Mouse (Mus musculus) lung, adult 2 months (tissue): ENCODE measurements around the gene Cyp4f16. TPM values are rescaled to one million over a fixed set of nuclear protein-coding genes. Genes with fewer than 3 reads are reported as not detected.
A peak's percentile ranks its signal among the peaks of the same experiment; 100 is the strongest.
"Not testable (repeated sequence)": the region's sequence is repeated elsewhere in the genome, so short reads cannot be mapped to it uniquely, and the experiment has no call there.

Experiments used
- DNase-seq: peaks from one replicate; pipeline ENCODE4 v3.0.0; 2022
- H3K4me1 ChIP-seq: fragments of 200-500 bp; 2 replicates; pipeline ENCODE4 v1.6.1; 2011; ENCODE audit warnings: low read length; ENCODE audit not compliant: control insufficient read depth, insufficient read depth
- H3K4me3 ChIP-seq: fragments of 200-500 bp; replicated peaks from 2 replicates; pipeline ENCODE3; 2011; ENCODE audit warnings: low read depth, mild to moderate bottlenecking, control low read depth, low read length; ENCODE audit errors: extremely low read depth
- CTCF ChIP-seq: fragments of 200-500 bp; IDR thresholded peaks from 2 replicates; pipeline ENCODE4 v1.5.1; 2011; ENCODE audit warnings: mild to moderate bottlenecking, low read length, control low read depth; ENCODE audit not compliant: insufficient read depth
- POLR2A ChIP-seq: fragments of 200-500 bp; IDR thresholded peaks from 2 replicates; pipeline ENCODE4 v1.6.1; 2011; ENCODE audit warnings: low read depth, mild to moderate bottlenecking, control low read depth, low read length, borderline replicate concordance; ENCODE audit errors: extremely low read depth
- WGBS: fragments of 180-500 bp; shearing (Covaris S2); methylation state at CpG from one replicate; pipeline ENCODE4 v1.1.7; 2018; 5-methylcytosine and 5-hydroxymethylcytosine counted together
- polyA plus RNA-seq: library from polyadenylated mRNA; depleted of rRNA; stranded (reverse); fragments of >200 nt; gene quantifications from 2 replicates; pipeline ENCODE4 v1.2.3, GENCODE M21; 2012; rRNA removed

Cyp4f16 gene
- polyA plus RNA-seq, 1 experiment = 24.3 TPM

DNA sequence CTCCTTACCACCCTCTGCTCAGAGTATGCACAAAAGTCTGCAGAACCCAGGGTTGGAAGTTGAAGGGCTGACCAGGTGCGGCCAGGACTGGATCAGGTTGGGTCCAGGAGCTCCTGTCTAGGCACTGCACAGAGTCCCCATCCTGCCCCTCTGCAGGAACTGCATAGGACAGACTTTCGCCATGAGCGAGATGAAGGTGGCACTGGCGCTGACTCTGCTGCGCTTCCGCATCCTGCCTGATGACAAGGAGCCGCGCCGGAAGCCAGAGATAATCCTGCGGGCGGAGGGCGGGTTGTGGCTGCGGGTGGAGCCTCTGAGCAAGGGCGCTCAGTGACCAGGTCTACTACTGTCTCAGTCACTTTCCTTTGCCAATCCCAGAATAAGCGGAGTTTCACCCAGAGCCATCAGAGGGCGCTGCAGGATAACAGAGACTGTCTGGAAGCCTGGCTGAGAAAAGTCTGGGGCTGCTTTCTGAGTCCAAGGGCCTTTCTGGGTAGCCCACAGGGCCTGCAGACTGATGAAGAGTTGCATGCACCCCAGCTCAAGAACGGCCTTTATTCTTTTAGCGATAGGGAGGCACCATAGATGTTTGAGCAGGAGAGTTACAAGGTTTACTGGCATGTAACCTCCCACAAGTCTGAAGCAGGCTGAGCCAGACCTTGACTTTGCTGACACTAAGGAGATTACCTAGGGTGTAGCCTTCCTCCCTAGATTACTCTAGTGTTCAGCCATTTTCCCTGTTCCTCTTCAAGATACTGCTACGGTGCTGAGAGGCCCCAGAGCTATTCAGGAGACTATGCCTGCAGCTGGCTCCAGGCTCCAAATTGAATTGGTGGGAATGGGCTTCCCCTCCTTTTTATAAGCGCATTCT, 14.8 kb downstream of the Cyp4f16 start:
- TF ChIP-seq CTCF = peak; percentile 57
- 0 out of 2 replicates have a peak, but pooled peaks have one; percentile 6 for TF ChIP-seq POLR2A
- Histone ChIP-seq H3K4me3 (peak overlapping the region; percentile 16), H3K4me1 (no peaks in the 10 kb centered on the region)
- peak; percentile 46 for DNase-seq
- WGBS = 22% methylated on average over 20 of the region's 20 CpGs

DNA sequence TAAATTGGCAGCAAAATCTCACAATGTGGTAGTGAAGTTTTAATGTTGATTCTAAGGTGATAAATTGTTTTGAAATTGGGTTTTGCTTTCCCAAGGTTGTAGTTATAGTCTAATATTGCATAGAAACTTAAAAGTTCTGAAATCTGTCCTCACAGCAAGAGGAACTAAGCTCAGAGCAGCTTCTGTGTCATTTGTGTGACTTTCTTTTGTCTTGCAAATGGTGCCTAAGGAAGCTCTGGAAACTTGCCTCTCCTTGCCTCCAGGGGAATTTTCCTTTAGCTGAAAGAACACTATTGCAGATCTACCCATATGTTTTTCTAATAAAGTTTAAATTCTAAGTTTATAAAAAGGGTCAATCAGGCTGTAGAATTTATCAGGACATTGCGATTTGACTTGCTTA, 16.7 kb downstream of the Cyp4f16 start:
- not testable (repeated sequence) for DNase-seq, H3K4me3 ChIP-seq, H3K4me1 ChIP-seq
- 69% methylated on average over 1 of the region's 1 CpGs for WGBS

DNA sequence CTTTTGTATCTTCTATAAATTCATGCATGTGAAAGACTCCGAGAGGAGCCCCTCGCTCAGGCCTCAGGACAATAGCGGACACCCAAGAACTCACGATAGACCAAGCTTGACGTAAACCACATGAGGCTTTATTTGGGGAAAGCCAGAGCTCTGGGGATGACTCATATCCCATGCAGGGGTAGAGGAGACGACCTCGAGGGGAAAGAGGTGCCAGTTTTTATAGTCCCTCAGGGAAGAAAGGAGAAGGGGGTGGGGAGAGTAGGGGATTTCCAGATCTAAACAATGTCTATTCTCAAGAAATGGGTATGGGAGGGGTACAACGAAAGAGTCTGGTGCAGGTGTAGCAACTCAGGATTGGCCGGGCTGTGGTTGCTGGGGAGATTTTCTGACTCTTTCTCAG, 18.0 kb downstream of the Cyp4f16 start:
- 68% methylated on average over 9 of the region's 9 CpGs for WGBS
- not testable (repeated sequence) for DNase-seq

DNA sequence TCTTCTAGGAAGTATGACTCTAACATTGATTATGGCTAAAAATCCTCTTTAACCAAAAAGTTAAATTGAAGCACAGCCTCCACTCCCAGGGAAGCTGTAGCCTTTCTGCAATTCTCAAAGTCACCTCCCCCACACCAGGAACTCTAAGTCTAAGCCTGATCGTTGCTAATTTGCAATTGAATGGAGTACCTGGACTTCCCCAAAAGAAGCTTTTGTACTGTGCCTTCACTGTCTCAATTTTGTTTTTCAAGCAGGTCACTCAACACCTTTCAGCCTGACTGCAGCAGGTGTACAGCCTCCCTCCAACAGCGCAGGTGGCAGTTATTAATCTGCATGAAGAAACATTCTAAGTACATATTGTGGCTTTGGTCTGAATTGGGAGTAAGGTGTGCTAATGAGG, 26.9 kb downstream of the Cyp4f16 start:
- 86% methylated on average over 2 of the region's 2 CpGs for WGBS
- H3K4me3 ChIP-seq, H3K4me1 ChIP-seq, DNase-seq: not testable (repeated sequence)

More for the DNA sequence above, 18.0 kb downstream of the Cyp4f16 start:
- H3K4me1 ChIP-seq, H3K4me3 ChIP-seq: not testable (repeated sequence)

DNA sequence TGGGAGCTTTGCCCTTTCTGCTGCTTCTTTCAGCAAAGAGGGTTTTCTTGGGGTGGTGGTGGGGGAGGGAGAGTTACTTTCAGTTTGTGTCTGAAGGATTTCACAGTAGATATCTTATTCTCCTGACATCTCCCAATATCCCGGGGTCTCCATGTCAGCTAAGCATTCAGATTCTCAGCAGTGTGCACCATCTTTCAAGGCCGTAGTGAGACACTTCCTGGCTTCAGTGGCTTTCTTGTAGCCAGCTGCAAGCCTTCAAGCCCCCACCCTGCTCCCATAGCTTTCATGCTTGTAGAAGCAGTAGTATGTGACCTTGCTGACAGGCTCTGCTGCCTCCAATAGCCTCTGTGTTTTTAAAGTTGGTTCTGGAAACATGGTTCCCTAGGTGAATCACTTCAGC, 36.9 kb downstream of the Cyp4f16 start:
- H3K4me3 ChIP-seq, DNase-seq: not testable (repeated sequence)
- 63% methylated on average over 2 of the region's 2 CpGs for WGBS

DNA sequence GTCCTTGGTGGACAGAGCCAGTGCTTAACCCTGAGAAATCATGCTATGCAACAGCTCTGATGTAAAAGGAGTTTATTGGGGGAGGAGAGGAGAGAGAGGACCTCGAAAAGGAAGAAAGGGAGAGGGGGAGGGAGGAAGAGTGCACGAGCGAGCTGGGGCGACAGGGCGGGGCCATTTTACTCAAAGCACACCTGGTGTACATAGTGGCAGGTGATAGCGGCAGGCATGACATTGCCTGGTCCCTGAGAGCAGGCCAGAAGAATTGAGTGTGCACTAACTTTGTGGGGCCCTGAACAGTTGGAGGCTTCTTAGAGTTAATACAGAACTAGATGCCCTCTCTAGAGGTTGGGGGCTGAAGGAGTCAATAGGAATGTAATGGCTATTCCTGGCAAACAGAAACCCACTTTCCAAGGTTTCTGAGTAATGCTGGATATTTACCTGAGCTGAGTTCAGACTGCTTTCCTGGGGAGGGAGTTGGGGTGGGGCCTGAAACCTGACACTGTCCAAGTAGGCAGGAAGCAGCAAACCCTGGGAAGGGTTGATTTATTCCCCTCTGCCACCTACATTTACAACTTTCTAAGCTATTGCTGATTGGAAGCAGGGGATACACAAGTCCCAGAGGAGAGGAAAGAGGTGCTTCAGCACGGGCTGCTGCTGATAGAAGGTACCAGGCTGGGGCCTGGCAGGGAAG, 41.3 kb downstream of the Cyp4f16 start:
- no peaks in the 10 kb centered on the region for H3K4me1 ChIP-seq
- H3K4me3 ChIP-seq = no peak overlapping the region
- TF ChIP-seq POLR2A (no peak), CTCF (no peak)
- DNase-seq = no peak
- 50% methylated on average over 7 of the region's 7 CpGs for WGBS

More for the DNA sequence above, 36.9 kb downstream of the Cyp4f16 start:
- not testable (repeated sequence) for H3K4me1 ChIP-seq

DNA sequence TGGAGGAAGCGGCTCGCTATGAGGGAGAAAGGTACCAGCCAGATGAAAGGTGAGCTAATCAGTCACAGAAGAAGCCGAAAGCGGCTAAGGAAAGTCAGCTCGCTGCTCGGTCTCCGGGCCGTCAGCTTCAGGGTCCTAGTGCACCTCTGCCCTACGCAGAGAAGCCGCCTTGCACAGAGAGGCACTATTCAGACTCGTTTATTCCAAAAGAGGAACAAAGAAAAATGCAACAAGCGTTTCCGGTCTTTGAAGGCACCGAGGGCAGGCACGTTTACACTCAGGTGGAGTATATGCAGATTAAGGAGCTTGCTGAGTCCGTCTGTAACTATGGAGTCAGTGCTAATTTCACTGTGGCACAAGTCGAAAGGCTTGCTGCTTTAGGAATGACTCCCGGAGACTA, 60.1 kb downstream of the Cyp4f16 start:
- DNase-seq = no peak
- WGBS = 88% methylated on average over 18 of the region's 18 CpGs

More for the DNA sequence above, 60.1 kb downstream of the Cyp4f16 start:
- TF ChIP-seq POLR2A (no peak), CTCF (no peak)
- Histone ChIP-seq H3K4me1 (no peaks in the 10 kb centered on the region), H3K4me3 (no peak overlapping the region)

Other genes with a start within 250 kb of the Cyp4f16 start
- gene Akap8, start 215.3 kb upstream of the Cyp4f16 start, polyA plus RNA-seq = 63.3 and 77.5 TPM in 2 replicates
- 137 and 149 TPM in 2 replicates for gene Akap8l, start 186.0 kb upstream of the Cyp4f16 start, polyA plus RNA-seq
- 40.0 and 42.0 TPM in 2 replicates for gene Wiz, start 147.1 kb upstream of the Cyp4f16 start, polyA plus RNA-seq
- 13.3 and 17.4 TPM in 2 replicates for gene Rasal3, start 133.0 kb upstream of the Cyp4f16 start, polyA plus RNA-seq
- 3.6 and 3.9 TPM in 2 replicates for gene Pglyrp2, start 112.4 kb upstream of the Cyp4f16 start, polyA plus RNA-seq
- 4.0 and 18.7 TPM in 2 replicates for gene Cyp4f39, start 83.8 kb upstream of the Cyp4f16 start, polyA plus RNA-seq
- 7.8 and 16.8 TPM in 2 replicates for gene Cyp4f17, start 30.5 kb upstream of the Cyp4f16 start, polyA plus RNA-seq
- 0.09 and 0.11 TPM in 2 replicates for gene Cyp4f37, start 84.8 kb downstream of the Cyp4f16 start, polyA plus RNA-seq
- gene Cyp4f40, start 122.3 kb downstream of the Cyp4f16 start, polyA plus RNA-seq = 0.07 and 0.26 TPM in 2 replicates
- gene Cyp4f15, start 149.1 kb downstream of the Cyp4f16 start, polyA plus RNA-seq = 7.7 and 8.4 TPM in 2 replicates